Mouse (Mus musculus) intestine, embryonic 15.5 days (tissue): ENCODE data around the gene Lamb2. TPM values are rescaled to one million over a fixed set of nuclear protein-coding genes. Genes with fewer than 3 reads are reported as not detected.

Experiments
- ATAC-seq: fragments of 200-750 bp; cut with Nextera tagmentation; 2 replicates; pipeline ENCODE4 v1.8.0; 2017; ENCODE audit warnings: moderate TSS enrichment, moderate library complexity
- H3K27ac ChIP-seq: fragments of 300-500 bp; sonication (generic); 2 replicates; pipeline ENCODE4 v1.5.1; 2015; ENCODE audit warnings: mild to moderate bottlenecking, inconsistent platforms
- H3K27me3 ChIP-seq: fragments of 300-500 bp; sonication (generic); replicated peaks from 2 replicates; pipeline ENCODE4 v1.6.1; 2015; ENCODE audit warnings: inconsistent platforms
- H3K36me3 ChIP-seq: fragments of 300-500 bp; sonication (generic); 2 replicates; pipeline ENCODE4 v1.6.1; 2015; ENCODE audit warnings: inconsistent platforms
- H3K4me1 ChIP-seq: fragments of 300-500 bp; sonication (generic); replicated peaks from 2 replicates; pipeline ENCODE4 v1.6.1; 2015; ENCODE audit warnings: inconsistent platforms
- H3K4me2 ChIP-seq: fragments of 300-500 bp; sonication (generic); replicated peaks from 2 replicates; pipeline ENCODE4 v1.6.1; 2015; ENCODE audit warnings: mild to moderate bottlenecking, inconsistent platforms
- H3K4me3 ChIP-seq: fragments of 300-500 bp; sonication (generic); replicated peaks from 2 replicates; pipeline ENCODE4 v1.5.1; 2015; ENCODE audit warnings: inconsistent platforms
- H3K9ac ChIP-seq: fragments of 300-500 bp; sonication (generic); 2 replicates; pipeline ENCODE4 v1.6.1; 2015; ENCODE audit warnings: inconsistent platforms
- H3K9me3 ChIP-seq: fragments of 300-500 bp; sonication (generic); 2 replicates; pipeline ENCODE4 v1.6.1; 2016; ENCODE audit warnings: inconsistent platforms
- WGBS: fragments of 180-500 bp; shearing (Covaris S2); methylation state at CpG from one replicate; pipeline ENCODE4 v1.1.7; 2015; 5-methylcytosine and 5-hydroxymethylcytosine counted together
- polyA plus RNA-seq: library from polyadenylated mRNA; unstranded; fragments of >200 nt; fragmentation: Nextera tagmentation; extraction: Ambion mirVana; gene quantifications from 2 replicates; pipeline ENCODE4 v1.2.1, GENCODE M21; 2015

Lamb2 gene
- polyA plus RNA-seq, 1 experiment from 2014 or later = 29.5 TPM

- Histone ChIP-seq H3K36me3 (peaks cover 71% of the 10 kb centered on the region), H3K9ac (no peak overlapping the region), H3K4me1 (no peaks in the 10 kb centered on the region), H3K27me3 (no peaks in the 10 kb centered on the region), H3K4me3 (no peak overlapping the region), H3K4me2 (no peak overlapping the region), H3K27ac (no peak overlapping the region), H3K9me3 (no peaks in the 10 kb centered on the region)
- ATAC-seq = no peak
- 90% methylated on average over 7 of the region's 7 CpGs for WGBS
These were observed 19.7 kb downstream of the Lamb2 start for GRCm38 (mm10) chr9:108499231-108499630.

GRCm38 (mm10) chr9:108499943-108500342 lies 20.4 kb downstream of the Lamb2 start:
- H3K9ac ChIP-seq = no peak overlapping the region

GRCm38 (mm10) chr9:108506901-108507300 lies 27.4 kb downstream of the Lamb2 start:
- Histone ChIP-seq H3K4me3 (peak overlapping the region; percentile 72; the same call in 1 of the 2 replicates), H3K36me3 (peaks cover 14% of the 10 kb centered on the region), H3K9me3 (no peaks in the 10 kb centered on the region), H3K4me2 (peak overlapping the region; percentile 79), H3K4me1 (peaks cover 11% of the 10 kb centered on the region), H3K27me3 (no peaks in the 10 kb centered on the region), H3K27ac (peak overlapping the region; percentile 89), H3K9ac (peak overlapping the region; percentile 39; the same call in 1 of the 2 replicates)
- no peak for ATAC-seq
- WGBS = 85% methylated on average over 7 of the region's 7 CpGs

More at GRCm38 (mm10) chr9:108499943-108500342, 20.4 kb downstream of the Lamb2 start:
- Histone ChIP-seq H3K4me2 (no peak overlapping the region), H3K27me3 (no peaks in the 10 kb centered on the region), H3K36me3 (peaks cover 64% of the 10 kb centered on the region), H3K27ac (no peak overlapping the region), H3K4me1 (no peaks in the 10 kb centered on the region), H3K9me3 (no peaks in the 10 kb centered on the region), H3K4me3 (no peak overlapping the region)
- no peak for ATAC-seq
- WGBS = 91% methylated on average over 15 of the region's 15 CpGs

- peak within 1 kb of the TSS; percentile 72 for H3K4me3 ChIP-seq
- H3K4me1 ChIP-seq = peaks cover 11% of the 10 kb centered on the region
- peak within 1 kb of the TSS; percentile 79 for H3K4me2 ChIP-seq
- no peaks in the 10 kb centered on the region for H3K9me3 ChIP-seq
- peak within 1 kb of the TSS; percentile 82 for H3K9ac ChIP-seq
- peak within 1 kb of the TSS; percentile 89 for H3K27ac ChIP-seq
- H3K36me3 ChIP-seq = peaks cover 22% of the 10 kb centered on the region
- H3K27me3 ChIP-seq = no peaks in the 10 kb centered on the region
- ATAC-seq = peak; percentile 98
- under 1% methylated on average over 37 of the region's 37 CpGs for WGBS
These were observed 28.3 kb downstream of the Lamb2 start, which contains the start of gene Qars for GRCm38 (mm10) chr9:108507619-108508434. Qars (plus strand) TSS chr9:108507706.

GRCm38 (mm10) chr9:108508776-108509175 lies 29.2 kb downstream of the Lamb2 start:
- H3K4me2 ChIP-seq = peak overlapping the region; percentile 79
- H3K36me3 ChIP-seq = peaks cover 31% of the 10 kb centered on the region
- ATAC-seq = no peak
- peaks cover 11% of the 10 kb centered on the region for H3K4me1 ChIP-seq
- no peak overlapping the region for H3K27ac ChIP-seq
- no peaks in the 10 kb centered on the region for H3K27me3 ChIP-seq
- peak overlapping the region; percentile 72 for H3K4me3 ChIP-seq
- 87% methylated on average over 7 of the region's 7 CpGs for WGBS
- H3K9me3 ChIP-seq = no peaks in the 10 kb centered on the region
- peak overlapping the region; percentile 82 for H3K9ac ChIP-seq

GRCm38 (mm10) chr9:108516380-108517251 lies 37.1 kb downstream of the Lamb2 start, which contains the start of gene Qrich1:
Qrich1 (plus strand) TSS chr9:108516806.
- peak; percentile 97 for ATAC-seq
- peaks cover 9% of the 10 kb centered on the region for H3K4me1 ChIP-seq
- peak within 1 kb of the TSS; percentile 99 for H3K9ac ChIP-seq
- peaks cover 31% of the 10 kb centered on the region for H3K36me3 ChIP-seq
- WGBS = 1% methylated on average over 54 of the region's 55 CpGs
- no peaks in the 10 kb centered on the region for H3K9me3 ChIP-seq
- H3K4me2 ChIP-seq = peak within 1 kb of the TSS; percentile 92
- H3K27ac ChIP-seq = peak within 1 kb of the TSS; percentile 99
- peak within 1 kb of the TSS; percentile 93 for H3K4me3 ChIP-seq
- no peaks in the 10 kb centered on the region for H3K27me3 ChIP-seq

GRCm38 (mm10) chr9:108517253-108517930 lies 37.9 kb downstream of the Lamb2 start:
- under 1% methylated on average over 88 of the region's 95 CpGs for WGBS
- peak; percentile 86 for ATAC-seq
- peak overlapping the region; percentile 93 for H3K4me3 ChIP-seq

GRCm38 (mm10) chr9:108517931-108518332 lies 38.4 kb downstream of the Lamb2 start:
- Histone ChIP-seq H3K27ac (peak overlapping the region; percentile 99), H3K4me1 (peaks cover 9% of the 10 kb centered on the region), H3K27me3 (no peaks in the 10 kb centered on the region), H3K36me3 (peaks cover 25% of the 10 kb centered on the region), H3K4me3 (peak overlapping the region; percentile 93), H3K4me2 (peak overlapping the region; percentile 92), H3K9me3 (no peaks in the 10 kb centered on the region), H3K9ac (peak overlapping the region; percentile 99)
- peak; percentile 24; the same call in 1 of the 2 replicates for ATAC-seq
- WGBS = under 1% methylated on average over 13 of the region's 13 CpGs

More at GRCm38 (mm10) chr9:108517253-108517930, 37.9 kb downstream of the Lamb2 start:
- Histone ChIP-seq H3K9ac (peak overlapping the region; percentile 99), H3K4me2 (peak overlapping the region; percentile 92), H3K36me3 (peaks cover 29% of the 10 kb centered on the region), H3K27me3 (no peaks in the 10 kb centered on the region), H3K9me3 (no peaks in the 10 kb centered on the region), H3K27ac (peak overlapping the region; percentile 99), H3K4me1 (peaks cover 9% of the 10 kb centered on the region)

GRCm38 (mm10) chr9:108521604-108522003 lies 42.1 kb downstream of the Lamb2 start:
- ATAC-seq = no peak
- no peak overlapping the region for H3K9ac ChIP-seq
- peaks cover 5% of the 10 kb centered on the region for H3K4me1 ChIP-seq
- H3K36me3 ChIP-seq = peaks cover 6% of the 10 kb centered on the region; the same call in 1 of the 2 replicates
- H3K27me3 ChIP-seq = no peaks in the 10 kb centered on the region
- 81% methylated on average over 2 of the region's 2 CpGs for WGBS
- H3K9me3 ChIP-seq = no peaks in the 10 kb centered on the region
- H3K27ac ChIP-seq = no peak overlapping the region
- no peak overlapping the region for H3K4me3 ChIP-seq
- H3K4me2 ChIP-seq = no peak overlapping the region

- Histone ChIP-seq H3K9ac (no peak overlapping the region), H3K9me3 (no peaks in the 10 kb centered on the region), H3K27ac (no peak overlapping the region), H3K4me1 (peaks cover 5% of the 10 kb centered on the region), H3K27me3 (no peaks in the 10 kb centered on the region), H3K4me2 (no peak overlapping the region), H3K4me3 (no peak overlapping the region), H3K36me3 (peaks cover 6% of the 10 kb centered on the region; the same call in 1 of the 2 replicates)
- no peak for ATAC-seq
- 94% methylated on average over 4 of the region's 4 CpGs for WGBS
These were observed 43.8 kb downstream of the Lamb2 start for GRCm38 (mm10) chr9:108523341-108523740.

- no peak overlapping the region for H3K27ac ChIP-seq
- H3K4me3 ChIP-seq = no peak overlapping the region
- H3K4me2 ChIP-seq = no peak overlapping the region
- no peaks in the 10 kb centered on the region for H3K27me3 ChIP-seq
- no peak overlapping the region for H3K9ac ChIP-seq
- H3K9me3 ChIP-seq = no peaks in the 10 kb centered on the region
- no peaks in the 10 kb centered on the region for H3K4me1 ChIP-seq
- 73% methylated on average over 3 of the region's 3 CpGs for WGBS
- peaks cover 17% of the 10 kb centered on the region for H3K36me3 ChIP-seq
- no peak for ATAC-seq
These were observed 45.9 kb downstream of the Lamb2 start for GRCm38 (mm10) chr9:108525400-108525799.
